Mouse (Mus musculus) hindbrain, postnatal 0 days (tissue): ENCODE measurements around the gene Pknox2. TPM values are rescaled to one million over a fixed set of nuclear protein-coding genes. Genes with fewer than 3 reads are reported as not detected.

Source experiments
- ATAC-seq: fragments of 200-750 bp; cut with Nextera tagmentation; 2 replicates; pipeline ENCODE4 v1.8.0; 2017; ENCODE audit warnings: mild to moderate bottlenecking, moderate TSS enrichment, moderate library complexity
- DNase-seq: peaks from one replicate; pipeline ENCODE4 v3.0.0-alpha.2; 2015; ENCODE audit warnings: low spot score
- H3K27ac ChIP-seq: fragments of 300-500 bp; sonication (generic); 2 replicates; pipeline ENCODE4 v1.5.1; 2014; ENCODE audit warnings: mild to moderate bottlenecking
- H3K27me3 ChIP-seq: fragments of 300-500 bp; sonication (generic); 2 replicates; pipeline ENCODE4 v1.6.1; 2014; ENCODE audit warnings: low read length, mixed read lengths; ENCODE audit not compliant: insufficient read depth
- H3K36me3 ChIP-seq: fragments of 300-500 bp; sonication (generic); 2 replicates; pipeline ENCODE4 v1.6.1; 2014; ENCODE audit warnings: low read length, mixed read lengths; ENCODE audit not compliant: insufficient read depth
- H3K4me1 ChIP-seq: fragments of 300-500 bp; sonication (generic); 2 replicates; pipeline ENCODE4 v1.6.1; 2014; ENCODE audit warnings: antibody characterized with exemption, low read length, mixed read lengths; ENCODE audit not compliant: insufficient read depth
- H3K4me2 ChIP-seq: fragments of 300-500 bp; sonication (generic); 2 replicates; pipeline ENCODE4 v1.6.1; 2014; ENCODE audit warnings: low read depth, mild to moderate bottlenecking, low read length, moderate library complexity, mixed read lengths
- H3K4me3 ChIP-seq: fragments of 300-500 bp; sonication (generic); 2 replicates; pipeline ENCODE4 v1.5.1; 2014; ENCODE audit warnings: low read length
- H3K9ac ChIP-seq: fragments of 300-500 bp; sonication (generic); replicated peaks from 2 replicates; pipeline ENCODE4 v1.6.1; 2014; ENCODE audit warnings: mild to moderate bottlenecking, low read length, moderate library complexity, mixed read lengths
- H3K9me3 ChIP-seq: fragments of 300-500 bp; sonication (generic); 2 replicates; pipeline ENCODE4 v1.6.1; 2016; ENCODE audit warnings: low read length, mixed read lengths
- CTCF ChIP-seq: IDR thresholded peaks from 2 replicates; pipeline ENCODE4 v1.5.1; 2016; ENCODE audit warnings: antibody characterized with exemption, control low read depth, low read depth
- WGBS: fragments of 180-500 bp; shearing (Covaris S2); extraction: QIAGEN DNeasy Blood & Tissue Kit; methylation state at CpG from one replicate; pipeline ENCODE4 v1.1.7; 2014; 5-methylcytosine and 5-hydroxymethylcytosine counted together
- polyA plus RNA-seq: library from polyadenylated mRNA; unstranded; fragments of >200 nt; fragmentation: Nextera tagmentation; extraction: Ambion mirVana; gene quantifications from 2 replicates; pipeline ENCODE4 v1.2.1, GENCODE M21; 2015
- total RNA-seq: library from RNA; depleted of rRNA; stranded (reverse); fragments of >200 nt; gene quantifications from 2 replicates; pipeline ENCODE4 v1.2.3, GENCODE M21; 2014

Gene Pknox2
- total and polyA plus RNA-seq, 2 experiments from 2014 or later: 22.2 to 23.5 TPM

GRCm38 (mm10) chr9:37077063-37077418 lies 70.2 kb downstream of the Pknox2 start:
- ATAC-seq (no peak), DNase-seq (no peak)
- Histone ChIP-seq H3K9me3 (no peaks in the 10 kb centered on the region), H3K4me1 (peaks cover 16% of the 10 kb centered on the region), H3K36me3 (no peaks in the 10 kb centered on the region), H3K27me3 (no peaks in the 10 kb centered on the region), H3K9ac (no peak overlapping the region), H3K27ac (peak overlapping the region; percentile 67), H3K4me2 (0 out of 2 replicates have a peak overlapping the region, but pooled peaks have one; percentile 33), H3K4me3 (no peak overlapping the region)
- 52% methylated on average over 2 of the region's 2 CpGs for WGBS
- no peak for TF ChIP-seq CTCF

GRCm38 (mm10) chr9:37076386-37077062 lies 70.7 kb downstream of the Pknox2 start:
- Histone ChIP-seq H3K4me1 (peaks cover 16% of the 10 kb centered on the region), H3K9ac (no peak overlapping the region), H3K9me3 (no peaks in the 10 kb centered on the region), H3K27ac (peak overlapping the region; percentile 67), H3K4me2 (peak overlapping the region; percentile 33), H3K4me3 (no peak overlapping the region), H3K36me3 (no peaks in the 10 kb centered on the region), H3K27me3 (no peaks in the 10 kb centered on the region)
- 7% methylated on average over 15 of the region's 15 CpGs for WGBS
- ATAC-seq (peak; percentile 66), DNase-seq (peak; percentile 57)
- TF ChIP-seq CTCF: no peak

- no peak overlapping the region for H3K9ac ChIP-seq
- H3K4me2 ChIP-seq: no peak overlapping the region
- DNase-seq: no peak
- no peak overlapping the region for H3K27ac ChIP-seq
- H3K36me3 ChIP-seq: no peaks in the 10 kb centered on the region
- no peaks in the 10 kb centered on the region for H3K27me3 ChIP-seq
- peaks cover 16% of the 10 kb centered on the region for H3K4me1 ChIP-seq
- H3K4me3 ChIP-seq: no peak overlapping the region
- TF ChIP-seq CTCF: no peak
- WGBS: 35% methylated on average over 4 of the region's 4 CpGs
- ATAC-seq: no peak
- no peaks in the 10 kb centered on the region for H3K9me3 ChIP-seq
Observed at GRCm38 (mm10) chr9:37075903-37076302, 71.3 kb downstream of the Pknox2 start.

GRCm38 (mm10) chr9:37069391-37070312 lies 77.6 kb downstream of the Pknox2 start:
- 77% methylated on average over 6 of the region's 6 CpGs for whole genome bisulfite sequencing
- ATAC-seq (no peak), DNase-seq (no peak)
- Histone ChIP-seq H3K36me3 (no peaks in the 10 kb centered on the region), H3K4me1 (peaks cover 14% of the 10 kb centered on the region), H3K27ac (no peak overlapping the region), H3K4me2 (no peak overlapping the region), H3K9me3 (no peaks in the 10 kb centered on the region), H3K4me3 (no peak overlapping the region), H3K27me3 (no peaks in the 10 kb centered on the region), H3K9ac (no peak overlapping the region)
- TF ChIP-seq CTCF: no peak

GRCm38 (mm10) chr9:37067473-37067830 lies 79.8 kb downstream of the Pknox2 start:
- WGBS: 63% methylated on average over 5 of the region's 5 CpGs
- Histone ChIP-seq H3K9me3 (no peaks in the 10 kb centered on the region), H3K27me3 (no peaks in the 10 kb centered on the region), H3K27ac (peak overlapping the region; percentile 51; the same call in 1 of the 2 replicates), H3K9ac (no peak overlapping the region), H3K4me2 (0 out of 2 replicates have a peak overlapping the region, but pooled peaks have one; percentile 7), H3K36me3 (no peaks in the 10 kb centered on the region), H3K4me1 (peaks cover 13% of the 10 kb centered on the region), H3K4me3 (no peak overlapping the region)
- ATAC-seq (peak; percentile 52; the same call in 1 of the 2 replicates), DNase-seq (peak; percentile 40)
- TF ChIP-seq CTCF: no peak

- H3K9ac ChIP-seq: no peak overlapping the region
- DNase-seq (no peak), ATAC-seq (peak; percentile 48; the same call in 1 of the 2 replicates)
- H3K4me1 ChIP-seq: peaks cover 11% of the 10 kb centered on the region
- WGBS: 50% methylated on average over 8 of the region's 8 CpGs
- no peaks in the 10 kb centered on the region for H3K36me3 ChIP-seq
- 0 out of 2 replicates have a peak overlapping the region, but pooled peaks have one; percentile 7 for H3K4me2 ChIP-seq
- no peaks in the 10 kb centered on the region for H3K27me3 ChIP-seq
- TF ChIP-seq CTCF: no peak
- no peaks in the 10 kb centered on the region for H3K9me3 ChIP-seq
- peak overlapping the region; percentile 32; the same call in 1 of the 2 replicates for H3K27ac ChIP-seq
- H3K4me3 ChIP-seq: no peak overlapping the region
Observed at GRCm38 (mm10) chr9:37066732-37067472, 80.3 kb downstream of the Pknox2 start.
